Mouse (Mus musculus): ENCODE measurements around the gene Nptx1. TPM values are rescaled to one million over a fixed set of nuclear protein-coding genes. Genes with fewer than 3 reads are reported as not detected.

The Nptx1 gene
- polyA plus RNA-seq, 1 experiment from 2014 or later: 15.3 TPM

- 0 out of 2 replicates have a peak, but pooled peaks have one; percentile 9 for ATAC-seq (ENCODE audit: low read depth)
- H3K4me3 ChIP-seq: peak overlapping the region; percentile 78
- H3K4me1 ChIP-seq (replicated peaks): peaks cover 80% of the 10 kb centered on the region
- H3K4me2 ChIP-seq: peak overlapping the region; percentile 97
- WGBS: under 1% methylated on average over 37 of the region's 37 CpGs
- peaks cover 68% of the 10 kb centered on the region for H3K27me3 ChIP-seq
- H3K36me3 ChIP-seq: no peaks in the 10 kb centered on the region
- H3K9me3 ChIP-seq: no peaks in the 10 kb centered on the region
- H3K27ac ChIP-seq (replicated peaks): peak overlapping the region; percentile 25
- peak overlapping the region; percentile 88 for H3K9ac ChIP-seq
Observed at GRCm38 (mm10) chr11:119548741-119549370, 1.3 kb upstream of the Nptx1 start.

DNA sequence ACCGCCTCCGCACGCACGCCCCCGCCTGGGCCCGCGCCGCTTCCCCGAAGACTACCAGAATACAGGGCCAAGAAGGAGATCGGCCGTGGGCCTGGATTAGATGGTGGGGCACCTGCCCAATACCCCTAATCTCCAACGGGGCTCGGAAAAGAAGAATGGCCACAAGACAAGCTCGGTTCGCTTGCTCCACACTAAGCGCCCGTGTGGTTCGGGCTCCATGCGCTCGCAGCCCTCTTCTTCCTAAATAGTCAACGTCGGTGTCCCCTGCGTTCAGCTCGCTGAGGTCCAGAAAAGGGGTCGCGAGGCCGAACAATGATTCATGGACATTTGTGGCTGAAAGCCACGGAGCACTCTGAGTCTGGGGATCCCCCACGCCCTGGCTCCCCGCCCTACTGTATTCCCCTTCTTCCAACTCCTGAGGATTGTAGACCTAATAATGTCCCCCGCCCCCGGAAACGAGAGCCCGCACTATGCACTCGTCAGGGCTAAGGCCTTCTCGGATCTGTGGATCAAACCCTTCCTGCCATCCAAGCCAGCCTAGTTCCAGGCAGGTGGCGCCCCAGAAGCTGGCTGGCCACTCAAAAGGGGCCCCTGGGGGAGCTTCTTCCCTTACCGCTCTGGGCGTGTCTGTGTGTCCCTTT, 518 bp upstream of the Nptx1 start:
- Histone ChIP-seq H3K9ac (peak overlapping the region; percentile 88), H3K4me2 (peak overlapping the region; percentile 97), H3K27ac (replicated peaks) (peak overlapping the region; percentile 75), H3K4me3 (peak overlapping the region; percentile 78), H3K4me1 (replicated peaks) (peaks cover 86% of the 10 kb centered on the region), H3K36me3 (no peaks in the 10 kb centered on the region), H3K9me3 (no peaks in the 10 kb centered on the region), H3K27me3 (peaks cover 71% of the 10 kb centered on the region)
- WGBS: under 1% methylated on average over 39 of the region's 39 CpGs
- ATAC-seq (ENCODE audit: low read depth): peak; percentile 18; the same call in 1 of the 2 replicates

DNA sequence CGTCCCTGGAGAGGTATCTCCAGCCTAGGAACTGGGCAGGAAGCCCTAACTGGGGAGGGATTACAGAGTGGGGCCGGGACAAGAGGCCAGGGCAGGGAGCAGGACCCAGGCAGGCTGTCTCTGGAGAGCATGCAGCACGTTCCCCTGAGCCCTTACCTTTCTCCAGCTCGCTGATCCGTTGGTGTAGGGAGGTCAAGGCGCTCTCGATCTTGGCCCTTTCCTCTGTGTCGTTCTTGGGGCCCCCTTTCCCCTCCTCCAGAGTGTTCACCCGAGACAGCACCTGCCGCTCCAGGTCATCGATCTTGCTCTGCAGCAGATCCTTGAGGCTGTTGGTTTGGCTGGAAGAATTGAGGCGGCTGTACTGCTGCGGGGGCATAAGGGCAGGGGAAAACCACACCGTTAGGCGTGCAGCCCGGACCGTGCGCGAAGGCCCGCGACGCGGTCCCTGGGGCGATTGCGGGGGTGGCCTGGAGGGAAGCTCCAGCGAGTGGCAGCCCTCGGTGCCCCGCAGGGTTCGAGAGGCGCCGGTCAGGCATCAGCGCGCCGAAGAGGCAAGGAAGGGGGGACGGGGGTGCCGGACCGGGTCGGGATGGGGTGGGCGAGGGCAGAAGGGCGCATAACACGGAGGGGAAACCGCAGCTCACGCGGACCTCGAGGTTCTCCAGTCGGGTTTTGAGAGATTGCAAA, 914 bp downstream of the Nptx1 start:
- H3K9ac ChIP-seq: peak overlapping the region; percentile 88
- 0 out of 2 replicates have a peak, but pooled peaks cover 3% of the 10 kb centered on the region for H3K36me3 ChIP-seq
- H3K4me1 ChIP-seq (replicated peaks): peaks cover 93% of the 10 kb centered on the region
- no peak for ATAC-seq (ENCODE audit: low read depth)
- no peaks in the 10 kb centered on the region for H3K9me3 ChIP-seq
- H3K27ac ChIP-seq (replicated peaks): peak overlapping the region; percentile 42; the same call in 1 of the 2 replicates
- WGBS: under 1% methylated on average over 36 of the region's 46 CpGs
- H3K27me3 ChIP-seq: peaks cover 72% of the 10 kb centered on the region
- H3K4me3 ChIP-seq: peak overlapping the region; percentile 78
- peak overlapping the region; percentile 97 for H3K4me2 ChIP-seq

- 0 out of 2 replicates have a peak overlapping the region, but pooled peaks have one; percentile 42 for H3K27ac ChIP-seq (replicated peaks)
- peak overlapping the region; percentile 97 for H3K4me2 ChIP-seq
- 0 out of 2 replicates have a peak, but pooled peaks cover 3% of the 10 kb centered on the region for H3K36me3 ChIP-seq
- no peaks in the 10 kb centered on the region for H3K9me3 ChIP-seq
- H3K4me1 ChIP-seq (replicated peaks): peaks cover 86% of the 10 kb centered on the region
- H3K9ac ChIP-seq: peak overlapping the region; percentile 88
- H3K27me3 ChIP-seq: peaks cover 70% of the 10 kb centered on the region
- no peak for ATAC-seq (ENCODE audit: low read depth)
- 6% methylated on average over 10 of the region's 10 CpGs for WGBS
- peak overlapping the region; percentile 78 for H3K4me3 ChIP-seq
Observed at GRCm38 (mm10) chr11:119545741-119546495, 1.6 kb downstream of the Nptx1 start.

DNA sequence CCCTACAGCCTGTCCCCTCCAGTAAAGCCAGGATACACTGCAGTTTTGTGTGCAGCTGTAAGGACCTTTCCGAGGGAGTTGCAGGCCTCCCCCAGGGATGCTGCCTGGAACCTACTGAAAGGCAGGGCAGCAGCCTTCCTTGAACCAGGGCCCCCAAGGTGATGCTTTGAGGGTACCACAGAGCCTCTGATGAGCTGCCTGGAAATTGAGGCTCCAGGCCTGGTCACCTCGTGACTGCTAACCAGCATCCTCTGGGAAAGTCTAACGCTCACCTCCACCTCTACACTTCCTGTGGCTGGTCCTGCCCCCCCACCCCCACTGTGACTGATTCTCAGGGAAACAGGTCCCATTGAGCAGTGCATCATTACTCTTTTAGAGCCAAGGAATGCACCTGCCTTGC, 2.3 kb downstream of the Nptx1 start:
- H3K36me3 ChIP-seq: 0 out of 2 replicates have a peak, but pooled peaks cover 3% of the 10 kb centered on the region
- H3K27me3 ChIP-seq: peaks cover 64% of the 10 kb centered on the region
- peak overlapping the region; percentile 97 for H3K4me2 ChIP-seq
- no peak for ATAC-seq (ENCODE audit: low read depth)
- peaks cover 82% of the 10 kb centered on the region for H3K4me1 ChIP-seq (replicated peaks)
- H3K4me3 ChIP-seq: peak overlapping the region; percentile 78
- no peak overlapping the region for H3K27ac ChIP-seq (replicated peaks)
- WGBS: 53% methylated on average over 3 of the region's 3 CpGs
- H3K9ac ChIP-seq: peak overlapping the region; percentile 88
- no peaks in the 10 kb centered on the region for H3K9me3 ChIP-seq

DNA sequence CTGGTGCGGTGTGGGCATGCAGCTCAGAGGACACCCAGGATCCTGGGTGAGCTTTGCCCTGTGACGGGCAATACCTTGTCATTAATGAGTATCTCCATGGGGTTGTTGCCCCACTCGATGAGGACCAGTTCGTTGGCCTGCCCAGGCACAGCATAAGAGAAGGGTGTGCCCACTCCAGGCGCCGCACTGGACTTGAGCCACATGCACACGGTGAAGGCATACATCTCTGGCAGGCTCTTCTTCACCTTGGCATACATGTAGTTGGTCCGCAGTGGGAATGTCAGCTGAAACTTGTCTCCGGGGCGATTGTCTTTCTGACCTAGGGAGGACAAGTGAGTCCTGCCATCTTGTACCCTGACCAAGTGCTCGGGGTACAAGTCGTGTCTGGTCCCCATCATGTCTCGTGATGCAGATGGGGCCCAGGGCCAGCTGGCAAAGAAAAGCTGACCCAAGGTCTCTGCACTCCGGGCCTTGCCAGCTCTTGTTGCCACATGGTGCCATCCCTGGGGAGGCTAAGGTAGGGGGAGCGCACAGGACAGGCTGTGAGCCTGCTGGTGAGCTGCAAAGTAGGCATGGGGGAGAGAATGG, 2.9 kb downstream of the Nptx1 start:
- 0 out of 2 replicates have a peak, but pooled peaks cover 3% of the 10 kb centered on the region for H3K36me3 ChIP-seq
- H3K27me3 ChIP-seq: peaks cover 58% of the 10 kb centered on the region
- peak overlapping the region; percentile 88 for H3K9ac ChIP-seq
- WGBS: 76% methylated on average over 15 of the region's 15 CpGs
- peaks cover 83% of the 10 kb centered on the region for H3K4me1 ChIP-seq (replicated peaks)
- no peak for ATAC-seq (ENCODE audit: low read depth)
- peak overlapping the region; percentile 97 for H3K4me2 ChIP-seq
- peak overlapping the region; percentile 78 for H3K4me3 ChIP-seq
- H3K9me3 ChIP-seq: no peaks in the 10 kb centered on the region
- H3K27ac ChIP-seq (replicated peaks): no peak overlapping the region

GRCm38 (mm10) chr11:119543816-119544517, 3.6 kb downstream of the Nptx1 start:
- Histone ChIP-seq H3K27me3 (peaks cover 52% of the 10 kb centered on the region), H3K9ac (peak overlapping the region; percentile 47), H3K4me1 (replicated peaks) (peaks cover 76% of the 10 kb centered on the region), H3K4me3 (peak overlapping the region; percentile 78), H3K9me3 (no peaks in the 10 kb centered on the region), H3K4me2 (peak overlapping the region; percentile 97), H3K36me3 (0 out of 2 replicates have a peak, but pooled peaks cover 3% of the 10 kb centered on the region), H3K27ac (replicated peaks) (no peak overlapping the region)
- WGBS: 61% methylated on average over 16 of the region's 16 CpGs
- no peak for ATAC-seq (ENCODE audit: low read depth)

DNA sequence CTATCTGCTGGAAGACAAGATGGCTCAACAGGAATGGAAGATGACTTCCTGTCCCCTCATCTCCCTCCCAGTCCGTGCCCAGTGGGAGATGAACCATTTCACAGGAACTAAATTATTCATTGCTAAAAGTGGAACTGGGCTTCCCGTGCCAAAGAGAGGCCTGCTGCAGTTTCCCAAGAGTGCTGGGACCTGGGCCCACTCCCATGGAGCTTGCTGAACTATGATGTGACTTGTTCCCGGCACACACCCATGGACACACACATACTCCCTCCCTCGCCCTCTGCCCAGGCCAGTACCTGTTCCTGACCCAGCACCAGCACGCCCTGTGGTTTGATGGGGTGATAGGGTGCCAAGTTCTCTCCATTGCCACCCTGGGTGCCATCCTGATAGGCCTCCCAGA, 4.7 kb downstream of the Nptx1 start:
- no peak for ATAC-seq (ENCODE audit: low read depth)
- Histone ChIP-seq H3K36me3 (0 out of 2 replicates have a peak, but pooled peaks cover 3% of the 10 kb centered on the region), H3K9me3 (no peaks in the 10 kb centered on the region), H3K9ac (no peak overlapping the region), H3K27me3 (peaks cover 41% of the 10 kb centered on the region), H3K4me3 (no peak overlapping the region), H3K27ac (replicated peaks) (no peak overlapping the region), H3K4me1 (replicated peaks) (peaks cover 66% of the 10 kb centered on the region), H3K4me2 (peak overlapping the region; percentile 97; the same call in 1 of the 2 replicates)
- WGBS: 77% methylated on average over 5 of the region's 5 CpGs

GRCm38 (mm10) chr11:119542371-119542770, 5.2 kb downstream of the Nptx1 start:
- Histone ChIP-seq H3K27ac (replicated peaks) (no peak overlapping the region), H3K4me2 (no peak overlapping the region), H3K4me1 (replicated peaks) (peaks cover 63% of the 10 kb centered on the region), H3K27me3 (peaks cover 40% of the 10 kb centered on the region), H3K9ac (no peak overlapping the region), H3K36me3 (0 out of 2 replicates have a peak, but pooled peaks cover 3% of the 10 kb centered on the region), H3K9me3 (no peaks in the 10 kb centered on the region), H3K4me3 (no peak overlapping the region)
- no peak for ATAC-seq (ENCODE audit: low read depth)
- WGBS: 58% methylated on average over 9 of the region's 9 CpGs

- ATAC-seq (ENCODE audit: low read depth): no peak
- Histone ChIP-seq H3K27ac (replicated peaks) (no peak overlapping the region), H3K4me2 (no peak overlapping the region), H3K4me3 (no peak overlapping the region), H3K4me1 (replicated peaks) (peaks cover 50% of the 10 kb centered on the region), H3K9ac (0 out of 2 replicates have a peak overlapping the region, but pooled peaks have one; percentile 26), H3K9me3 (no peaks in the 10 kb centered on the region), H3K27me3 (peaks cover 33% of the 10 kb centered on the region), H3K36me3 (0 out of 2 replicates have a peak, but pooled peaks cover 3% of the 10 kb centered on the region)
- WGBS: 75% methylated on average over 9 of the region's 9 CpGs
Observed at GRCm38 (mm10) chr11:119541082-119541481, 6.5 kb downstream of the Nptx1 start.
